Mouse (Mus musculus) kidney, postnatal 36 days (tissue): ENCODE data around the gene Akt2.
"Not testable (repeated sequence)": the region's sequence is repeated elsewhere in the genome, so short reads cannot be mapped to it uniquely, and the experiment has no call there.

Experiments used
- DNase-seq, 2 experiments: peaks; one replicate each; pipeline ENCODE4 v3.0.0; 2021 to 2022; ENCODE audit warnings: mixed read lengths in 2 of 2

Gene Akt2

DNA sequence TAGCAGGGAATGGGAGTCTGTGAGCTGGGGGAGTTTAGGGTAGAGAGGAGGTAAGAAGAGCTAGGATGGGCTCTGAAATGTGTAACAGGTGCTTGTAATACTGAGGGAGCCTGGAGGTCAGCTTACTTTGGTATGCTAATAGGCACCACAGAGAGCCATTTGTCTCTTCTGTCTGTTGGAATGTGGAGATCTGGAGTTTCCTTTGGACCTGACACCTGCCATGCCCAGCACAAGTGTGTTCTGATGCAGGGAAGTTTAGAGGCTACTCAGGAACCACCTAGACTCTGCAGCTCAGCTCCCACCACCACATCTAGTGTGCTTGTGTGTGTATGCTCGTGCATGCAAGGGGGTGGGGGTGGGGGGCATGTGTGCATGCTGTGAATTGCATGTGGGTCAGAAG, 30.9 kb downstream of the Akt2 start:
- no peak for DNase-seq

GRCm38 (mm10) chr7:27624967-27625366, 33.6 kb downstream of the Akt2 start:
- DNase-seq: no peak

- no peak for DNase-seq
Measured at GRCm38 (mm10) chr7:27627707-27628106, 36.4 kb downstream of the Akt2 start.

GRCm38 (mm10) chr7:27628190-27628589, 36.8 kb downstream of the Akt2 start:
- DNase-seq: no peak

- DNase-seq: not testable (repeated sequence)
Measured at GRCm38 (mm10) chr7:27628816-27629215, 37.5 kb downstream of the Akt2 start.

DNA sequence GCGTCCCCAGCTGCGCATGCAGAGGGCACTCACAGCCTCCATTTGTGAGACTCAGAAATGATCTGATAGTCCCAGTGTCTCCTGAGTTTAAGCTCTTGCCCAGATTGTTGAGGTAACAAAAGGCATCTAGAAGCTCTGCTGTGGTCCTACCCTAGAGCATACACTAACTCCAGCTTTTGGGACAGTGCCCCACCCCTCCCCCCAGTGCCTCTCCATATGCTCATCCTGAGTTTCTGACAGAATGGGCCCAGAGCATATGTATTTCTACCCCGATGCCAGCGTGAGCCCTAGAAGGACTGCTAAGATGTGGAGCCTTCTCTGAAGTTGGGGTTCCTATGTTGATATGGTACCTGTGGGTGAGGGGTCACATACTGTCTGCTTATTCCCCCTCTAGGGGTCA, 40.1 kb downstream of the Akt2 start:
- DNase-seq: no peak

DNA sequence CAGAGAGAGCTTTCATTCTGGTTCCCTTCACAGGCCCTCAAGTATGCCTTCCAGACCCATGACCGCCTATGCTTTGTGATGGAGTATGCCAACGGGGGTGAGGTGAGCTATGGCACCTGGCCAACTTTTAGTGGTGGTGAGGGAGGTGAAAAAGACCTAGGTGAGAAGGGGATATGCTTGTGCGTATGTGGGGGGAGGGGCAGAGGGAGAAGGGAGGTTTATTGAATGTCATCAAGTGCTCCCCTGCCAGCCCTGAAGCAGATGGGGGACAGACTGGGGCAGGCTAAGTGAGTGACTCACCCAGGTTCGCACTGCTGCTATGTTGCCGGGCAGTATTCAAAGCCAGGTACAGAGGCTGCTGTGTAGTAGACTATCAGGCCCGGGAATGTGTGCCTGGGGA, 41.8 kb downstream of the Akt2 start:
- DNase-seq: no peak

DNA sequence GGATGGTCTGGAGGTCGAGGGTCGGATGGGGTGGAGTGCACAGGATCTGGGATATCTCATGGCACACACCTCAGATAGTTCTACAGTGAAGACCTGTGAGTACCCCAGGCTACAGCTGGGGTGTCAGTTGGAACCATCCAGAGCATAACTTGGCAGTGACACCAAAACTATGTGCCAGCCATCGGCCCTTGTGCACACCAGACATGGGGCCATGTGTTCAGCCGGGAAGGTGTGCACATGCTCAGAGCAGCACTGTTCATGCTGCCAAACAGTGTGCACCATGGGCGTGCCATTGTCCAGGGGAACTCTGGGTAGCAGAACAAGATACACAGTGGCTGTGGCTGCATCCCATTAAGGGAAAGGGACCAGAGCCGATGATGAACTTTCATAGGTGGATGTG, 43.3 kb downstream of the Akt2 start:
- no peak for DNase-seq

- not testable (repeated sequence) for DNase-seq
Measured at GRCm38 (mm10) chr7:27635094-27635493, 43.7 kb downstream of the Akt2 start.

DNA sequence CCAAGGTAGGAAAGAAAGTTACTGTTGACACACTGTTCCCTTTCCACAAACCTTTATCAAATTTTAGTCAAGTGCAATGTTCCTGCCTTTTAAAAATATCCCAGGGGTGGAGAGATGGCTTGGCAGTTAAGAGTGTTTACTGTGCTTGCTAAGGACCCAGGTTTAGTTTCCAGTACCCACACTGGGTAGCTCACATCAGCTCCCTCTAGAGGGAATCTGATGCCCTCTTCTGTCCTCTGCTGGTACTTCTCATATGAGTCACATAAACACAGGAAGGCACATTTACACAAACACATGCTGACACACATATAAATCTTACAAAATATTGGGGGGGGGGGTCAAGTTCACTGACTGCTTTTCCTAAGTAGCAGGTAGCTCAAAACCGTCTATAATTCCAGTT, 53.1 kb downstream of the Akt2 start:
- DNase-seq: no peak

DNA sequence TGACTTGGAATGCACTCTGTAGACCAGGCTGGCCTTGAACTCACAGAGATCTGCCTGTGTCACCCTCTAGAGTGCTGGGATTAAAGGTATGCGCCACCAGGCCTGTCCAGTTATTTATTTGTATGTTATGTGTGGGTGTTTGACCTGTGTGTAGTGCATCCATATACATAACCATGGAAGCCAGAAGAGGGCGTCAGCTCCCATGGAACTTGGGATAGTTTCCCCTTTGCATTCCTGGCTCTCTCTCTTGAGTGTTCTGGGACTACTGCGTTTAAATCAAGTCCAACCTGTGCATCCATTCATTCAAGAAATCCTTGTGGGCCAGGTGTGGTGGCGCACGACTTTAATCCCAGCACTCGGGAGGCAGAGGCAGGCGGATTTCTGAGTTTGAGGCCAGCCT, 55.2 kb downstream of the Akt2 start:
- no peak for DNase-seq

GRCm38 (mm10) chr7:27647281-27648002, 56.1 kb downstream of the Akt2 start:
- no peak for DNase-seq

DNA sequence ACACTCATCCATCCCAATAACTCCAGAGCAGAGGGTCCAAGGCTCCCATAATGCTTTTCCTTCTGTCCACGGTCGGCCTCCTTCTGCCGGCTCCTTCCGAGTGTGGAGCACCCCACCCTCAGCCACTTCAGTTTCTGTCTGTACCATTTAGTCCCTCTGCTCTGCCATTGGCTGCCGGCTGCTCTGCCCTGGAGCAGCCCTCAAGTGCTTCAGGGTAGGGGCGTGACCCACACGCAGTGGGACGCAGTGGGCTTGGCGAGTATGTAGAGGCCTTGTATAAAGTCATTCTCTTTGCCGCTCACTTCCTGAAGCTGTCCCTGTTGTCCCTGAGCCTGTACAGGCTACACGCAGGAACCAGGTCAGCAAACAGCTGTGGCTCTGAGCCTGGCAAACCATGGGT, 58.4 kb downstream of the Akt2 start:
- no peak for DNase-seq

- peak; percentile 76 to 87 for DNase-seq
Measured at GRCm38 (mm10) chr7:27650949-27651348, 59.6 kb downstream of the Akt2 start.

DNA sequence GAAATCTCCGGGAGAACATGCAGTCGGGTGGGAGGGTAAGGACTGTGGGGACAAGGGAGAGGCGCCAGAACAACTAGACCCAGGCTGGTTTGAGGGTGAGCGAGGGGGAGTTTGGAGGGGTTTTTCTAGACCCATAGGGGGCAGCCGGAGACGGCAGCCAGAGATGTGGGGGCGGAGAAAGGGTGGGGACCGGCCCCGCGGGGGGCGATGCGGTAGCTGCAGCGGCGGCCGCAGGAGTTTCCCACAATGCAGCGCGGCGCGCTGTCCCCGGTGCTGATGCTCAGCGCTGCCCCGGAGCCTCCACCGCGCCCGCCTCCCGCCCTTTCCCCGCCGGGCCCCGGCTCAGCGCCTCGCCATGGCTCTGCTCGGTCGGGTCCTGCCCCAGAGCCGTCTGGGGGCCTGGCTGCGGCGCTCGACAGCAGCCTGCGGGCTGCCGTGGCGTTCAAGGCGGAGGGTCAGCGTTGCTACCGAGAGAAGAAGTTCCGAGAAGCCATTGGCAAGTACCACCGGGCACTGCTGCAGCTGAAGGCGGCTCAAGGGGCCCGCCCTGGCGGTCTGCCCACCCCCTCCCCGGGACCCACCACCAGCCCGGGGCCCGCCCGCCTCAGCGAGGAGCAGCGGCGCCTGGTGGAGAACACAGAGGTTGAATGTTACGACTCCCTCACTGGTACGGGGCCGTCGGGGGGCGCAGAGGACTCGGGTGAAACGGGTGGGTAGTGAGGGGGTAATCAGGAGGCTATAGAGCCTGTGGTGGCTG, 62.5 kb downstream of the Akt2 start, which contains the start of gene Ttc9b:
Ttc9b (plus strand) TSS at position 235 of the 757 bp plus-strand sequence.
- DNase-seq: peak; percentile 4 to 65

DNA sequence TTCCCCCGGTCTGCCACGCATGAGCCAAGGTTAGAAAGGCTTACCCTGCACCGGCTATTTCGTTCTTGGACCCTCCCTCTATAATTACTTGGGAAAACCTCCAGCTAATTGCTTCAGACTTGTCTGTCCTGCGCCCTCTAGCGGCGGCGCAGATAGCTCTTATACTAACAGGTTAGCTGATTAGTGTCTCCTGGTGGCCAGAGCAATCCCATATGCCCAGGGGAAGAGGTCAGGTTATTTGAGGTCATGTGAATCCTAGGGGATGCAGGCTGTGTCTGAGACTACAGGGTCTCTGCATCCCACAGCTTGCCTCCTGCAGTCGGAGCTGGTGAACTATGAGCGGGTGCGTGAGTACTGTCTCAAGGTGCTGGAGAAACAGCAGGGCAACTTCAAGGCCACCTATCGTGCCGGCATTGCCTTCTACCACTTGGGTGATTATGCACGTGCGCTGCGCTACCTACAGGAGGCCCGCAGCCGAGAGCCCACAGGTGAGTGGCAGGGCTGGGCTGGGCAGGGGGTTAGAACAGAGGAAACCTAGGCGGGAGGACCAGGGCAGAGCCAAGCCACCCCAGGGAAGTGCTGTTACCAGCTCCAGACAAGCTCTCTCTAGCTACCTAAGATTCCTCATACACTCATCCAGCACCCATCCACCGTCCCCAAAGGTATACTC, 63.4 kb downstream of the Akt2 start:
- DNase-seq: peak; percentile 33 to 78

DNA sequence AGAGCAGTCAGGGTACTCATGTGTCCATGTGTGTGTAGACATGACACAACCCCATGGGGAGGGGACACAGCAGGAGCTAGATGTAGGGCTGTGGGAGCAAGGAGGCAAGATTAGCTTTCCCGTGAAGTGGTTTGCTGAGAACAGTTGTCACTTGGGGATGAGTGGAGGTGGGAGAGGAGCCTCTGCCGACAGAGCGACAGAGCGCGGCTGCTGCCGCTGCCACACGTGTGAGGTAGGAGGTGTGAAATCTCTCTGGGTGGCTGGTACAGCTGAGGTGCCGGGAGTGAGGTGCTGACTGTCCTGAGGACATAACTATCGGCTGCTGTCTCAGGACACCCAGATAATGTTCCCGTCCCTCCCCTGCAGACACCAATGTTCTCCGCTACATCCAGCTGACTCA, 64.2 kb downstream of the Akt2 start:
- DNase-seq: no peak

DNA sequence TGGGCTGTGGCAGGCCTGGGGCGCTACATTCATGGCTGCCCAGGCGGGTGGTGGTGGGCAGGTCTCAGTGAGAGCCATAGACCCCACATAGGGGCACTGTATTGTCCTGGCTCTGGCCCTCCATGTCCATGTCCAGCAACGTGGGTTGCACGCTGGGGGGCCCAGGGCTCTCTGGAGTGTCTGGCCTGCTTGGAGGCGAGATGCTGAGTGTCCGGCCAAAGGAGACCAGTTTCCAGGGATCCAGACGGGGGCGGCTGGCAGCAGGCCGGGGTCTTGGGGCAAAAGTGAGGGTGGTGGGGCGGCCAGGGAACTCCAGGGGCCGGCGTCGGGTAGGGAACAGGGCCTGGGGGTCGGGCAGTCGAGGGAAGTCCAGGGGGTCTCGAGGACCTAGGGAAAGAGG, 65.2 kb downstream of the Akt2 start:
- DNase-seq: no peak

- no peak for DNase-seq
Measured at GRCm38 (mm10) chr7:27657824-27658395, 66.6 kb downstream of the Akt2 start.

DNA sequence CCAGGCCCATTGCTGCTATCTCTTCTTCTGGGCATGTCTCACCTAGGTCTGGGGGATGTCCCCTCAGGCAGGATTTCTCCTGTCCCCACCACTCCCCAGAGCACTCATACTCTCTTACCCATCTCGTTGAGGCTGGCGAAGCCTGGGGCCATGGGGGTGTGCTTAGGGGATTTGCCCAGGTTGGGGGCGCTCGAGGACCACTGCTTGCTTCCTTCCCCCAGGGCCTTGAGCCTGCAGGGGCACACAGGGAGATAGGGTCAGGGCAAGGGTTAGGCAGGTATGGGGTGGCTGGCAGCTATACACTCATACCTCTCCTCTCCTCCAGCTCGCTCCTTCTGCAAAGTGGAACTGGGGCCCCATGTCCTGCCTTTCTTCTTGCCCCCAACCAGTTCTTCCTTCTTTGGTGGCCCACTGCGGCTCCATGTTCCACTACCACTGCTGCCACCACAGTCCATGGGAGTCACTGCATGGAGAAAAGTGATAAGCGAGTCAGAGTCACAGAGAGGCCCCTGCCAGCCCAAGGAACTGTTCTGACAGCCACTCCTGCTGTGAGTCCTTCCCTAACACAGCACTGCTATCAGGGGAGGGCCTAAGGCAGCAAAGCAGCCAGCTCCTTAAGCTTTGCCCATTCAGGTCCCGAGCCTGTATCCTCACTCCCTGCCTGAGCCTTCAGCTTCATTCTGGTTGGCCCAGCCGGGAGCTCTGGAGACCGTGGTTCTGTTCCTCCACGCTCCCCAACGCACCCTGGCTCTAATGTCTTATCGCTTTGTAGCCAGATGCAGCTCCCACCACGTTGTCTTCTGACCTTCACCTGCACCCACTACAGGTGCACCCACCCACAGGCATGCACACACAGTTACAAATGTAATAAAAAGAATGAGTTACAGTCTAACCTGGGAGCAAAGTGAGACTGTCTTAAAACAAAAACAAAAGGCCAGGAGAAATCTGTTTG, 67.6 kb downstream of the Akt2 start:
- no peak for DNase-seq

DNA sequence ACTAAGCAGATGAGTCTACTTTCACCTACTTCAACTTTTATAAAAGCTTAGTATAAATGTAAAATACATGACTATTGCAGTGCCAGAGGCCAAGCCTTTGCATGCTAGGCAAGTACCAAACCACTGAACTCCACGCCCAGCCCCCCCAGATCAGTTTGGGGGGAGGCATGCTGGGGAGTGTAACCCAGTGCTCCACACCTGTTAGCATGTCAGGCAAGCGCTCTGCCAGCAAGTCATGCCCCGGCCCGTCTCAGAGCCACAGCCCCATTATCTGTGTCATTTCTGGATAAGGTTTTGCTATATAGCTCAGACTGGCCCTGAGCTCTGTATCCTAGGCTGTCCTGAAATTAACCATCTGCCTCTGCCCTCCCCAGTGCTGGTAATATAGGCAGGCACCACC, 70.7 kb downstream of the Akt2 start:
- DNase-seq: no peak

GRCm38 (mm10) chr7:27673064-27673574, 81.8 kb downstream of the Akt2 start:
- no peak for DNase-seq
